Mouse (Mus musculus) gonadal fat pad, adult 2 months (tissue): ENCODE results near the gene Gm48551. TPM values are rescaled to one million over a fixed set of nuclear protein-coding genes. Genes with fewer than 3 reads are reported as not detected.

Experiments used
- DNase-seq: peaks from one replicate; pipeline ENCODE4 v3.0.0-alpha.2; 2012; ENCODE audit warnings: low read depth
- polyA plus RNA-seq: library from polyadenylated mRNA; depleted of rRNA; stranded (reverse); fragments of >200 nt; gene quantifications from 2 replicates; pipeline ENCODE4 v1.2.3, GENCODE M21; 2012; rRNA removed

Gene Gm48551
- 3.3 and 4.2 TPM in 2 replicates for polyA plus RNA-seq

- peak; percentile 86 for DNase-seq
These were observed at the start of gene Gm48551, which contains the start of gene Dohh for GRCm38 (mm10) chr10:81383802-81384604. Gene Gm48551, plus strand, starts transcription at chr10:81384466. Gene Dohh, plus strand, starts transcription at chr10:81384428.

GRCm38 (mm10) chr10:81335393-81336340 lies 48.6 kb upstream of the Gm48551 start:
- no peak for DNase-seq

GRCm38 (mm10) chr10:81336558-81336957 lies 47.7 kb upstream of the Gm48551 start:
- no peak for DNase-seq

GRCm38 (mm10) chr10:81340551-81341332 lies 43.5 kb upstream of the Gm48551 start:
- no peak for DNase-seq

GRCm38 (mm10) chr10:81341333-81341949 lies 42.8 kb upstream of the Gm48551 start:
- DNase-seq = no peak

GRCm38 (mm10) chr10:81342686-81343505 lies 41.4 kb upstream of the Gm48551 start, which contains the start of gene Gipc3:
Gene Gipc3, minus strand, starts transcription at chr10:81343266.
- no peak for DNase-seq

GRCm38 (mm10) chr10:81344421-81345161 lies 39.7 kb upstream of the Gm48551 start:
- DNase-seq = no peak

GRCm38 (mm10) chr10:81345162-81345534 lies 39.1 kb upstream of the Gm48551 start:
- DNase-seq = no peak

GRCm38 (mm10) chr10:81346453-81347067 lies 37.7 kb upstream of the Gm48551 start:
- no peak for DNase-seq

- DNase-seq = no peak
These were observed 35.1 kb upstream of the Gm48551 start for GRCm38 (mm10) chr10:81349146-81349545.

GRCm38 (mm10) chr10:81349961-81350350 lies 34.3 kb upstream of the Gm48551 start:
- DNase-seq = no peak

GRCm38 (mm10) chr10:81350351-81351063 lies 33.8 kb upstream of the Gm48551 start, which contains the start of gene Hmg20b:
Gene Hmg20b, minus strand, starts transcription at chr10:81350480.
- peak; percentile 70 for DNase-seq

- DNase-seq = no peak
These were observed 32.5 kb upstream of the Gm48551 start for GRCm38 (mm10) chr10:81351678-81352291.

- DNase-seq = no peak
These were observed 29.4 kb upstream of the Gm48551 start for GRCm38 (mm10) chr10:81354738-81355477.

GRCm38 (mm10) chr10:81355533-81355932 lies 28.7 kb upstream of the Gm48551 start:
- DNase-seq = no peak

- DNase-seq = no peak
These were observed 27.8 kb upstream of the Gm48551 start for GRCm38 (mm10) chr10:81356352-81356990.
